Mouse (Mus musculus) bone marrow macrophage, adult 2 months (primary cell): ENCODE data around the gene Aagab. TPM values are rescaled to one million over a fixed set of nuclear protein-coding genes. Genes with fewer than 3 reads are reported as not detected.

ENCODE experiments used
- H3K27ac ChIP-seq: 2 replicates; pipeline ENCODE4 v1.5.1; 2012; ENCODE audit warnings: low read depth, low read length; ENCODE audit not compliant: insufficient read depth
- H3K4me1 ChIP-seq: 2 replicates; pipeline ENCODE4 v1.6.1; 2012; ENCODE audit warnings: low read length; ENCODE audit not compliant: control insufficient read depth, insufficient read depth
- H3K4me3 ChIP-seq: 2 replicates; pipeline ENCODE4 v1.5.1; 2012; ENCODE audit warnings: mild to moderate bottlenecking, low read length, moderate library complexity; ENCODE audit not compliant: insufficient read depth
- CTCF ChIP-seq: IDR thresholded peaks from 2 replicates; pipeline ENCODE4 v1.5.1; 2012; ENCODE audit warnings: low read depth, mild to moderate bottlenecking, low read length, moderate library complexity
- POLR2A ChIP-seq: IDR thresholded peaks from 2 replicates; pipeline ENCODE4 v1.6.1; 2012; ENCODE audit warnings: mild to moderate bottlenecking, low read depth, low read length, borderline replicate concordance
- polyA plus RNA-seq: library from polyadenylated mRNA; stranded (reverse); fragments of >200 nt; gene quantifications from 2 replicates; pipeline ENCODE4 v1.2.4, GENCODE M21; 2012; ENCODE audit not compliant: missing spikeins, insufficient read depth, insufficient read length

Gene Aagab
- polyA plus RNA-seq, 1 experiment, result 46.2 TPM

GRCm38 (mm10) chr9:63572874-63573273 lies 29.6 kb upstream of the Aagab start:
- Histone ChIP-seq H3K4me1 (peaks cover 3% of the 10 kb centered on the region), H3K27ac (no peak overlapping the region), H3K4me3 (no peak overlapping the region)
- no peak for TF ChIP-seq POLR2A
- no peak for TF ChIP-seq CTCF

- Histone ChIP-seq H3K27ac (no peak overlapping the region), H3K4me1 (no peaks in the 10 kb centered on the region), H3K4me3 (no peak overlapping the region)
- TF ChIP-seq POLR2A (no peak), CTCF (no peak)
Measured at GRCm38 (mm10) chr9:63577469-63577868, 25.0 kb upstream of the Aagab start.

DNA sequence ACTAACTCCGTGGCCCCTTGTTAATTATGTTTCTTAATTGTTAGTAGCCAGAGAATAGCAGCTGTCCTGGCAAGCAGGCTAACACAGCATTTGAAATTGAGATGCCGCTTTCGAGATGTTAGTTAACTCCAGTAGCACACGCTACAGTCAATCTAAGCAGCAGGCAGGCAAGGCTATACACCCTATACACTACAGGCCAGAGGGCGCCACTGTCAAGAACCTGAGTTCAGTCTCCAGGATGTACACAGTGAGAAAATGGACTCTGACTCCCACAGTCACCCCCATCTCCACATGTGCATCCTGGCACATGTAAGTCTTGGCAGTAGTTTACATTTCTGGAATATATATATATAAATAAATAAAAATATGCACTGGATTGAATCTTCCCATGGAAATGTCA lies 22.8 kb upstream of the Aagab start:
- Histone ChIP-seq H3K27ac (no peak overlapping the region), H3K4me1 (peaks cover 3% of the 10 kb centered on the region; the same call in 1 of the 2 replicates), H3K4me3 (no peak overlapping the region)
- TF ChIP-seq POLR2A (no peak), CTCF (no peak)

DNA sequence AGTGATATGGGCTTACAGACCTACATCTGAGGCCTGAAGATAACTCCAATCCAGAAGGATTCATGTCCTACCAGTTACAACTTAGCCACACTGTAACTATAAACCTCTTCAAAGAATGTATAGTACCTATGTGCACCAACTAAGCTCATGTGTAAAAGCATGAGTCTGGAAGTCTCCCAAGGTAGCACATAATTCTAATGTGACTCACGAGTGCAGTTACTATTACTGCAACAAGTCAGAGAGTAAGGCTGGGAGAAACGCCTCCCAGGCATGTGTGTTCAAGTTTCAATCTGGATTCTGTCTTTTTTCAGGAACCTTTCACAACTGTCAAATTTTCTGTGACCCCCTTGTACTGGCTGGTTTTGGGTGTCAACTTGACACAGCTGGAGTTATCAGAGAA lies 22.4 kb upstream of the Aagab start:
- H3K27ac ChIP-seq, result no peak overlapping the region
- no peak overlapping the region for H3K4me3 ChIP-seq
- TF ChIP-seq CTCF (no peak), POLR2A (no peak)

DNA sequence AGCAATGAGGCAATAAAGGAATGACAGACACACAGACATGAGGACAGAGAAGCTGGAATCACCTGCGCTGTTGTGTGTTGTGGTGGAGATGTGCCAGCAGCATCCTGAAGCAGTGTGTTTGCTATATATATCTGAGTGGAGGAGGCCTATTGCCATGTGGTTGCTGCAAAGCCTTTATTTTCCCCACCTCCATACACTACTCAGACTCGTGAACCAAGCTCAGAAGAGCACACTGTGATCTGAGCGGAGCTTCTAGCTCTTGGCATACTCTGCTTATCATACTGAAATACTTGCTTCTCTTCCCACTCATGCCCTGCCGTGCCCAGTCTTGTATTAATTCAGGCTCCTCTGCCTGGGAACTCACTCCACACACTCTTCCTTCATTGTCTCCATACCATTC lies 20.7 kb upstream of the Aagab start:
- Histone ChIP-seq H3K4me3 (no peak overlapping the region), H3K4me1 (peaks cover 6% of the 10 kb centered on the region; the same call in 1 of the 2 replicates), H3K27ac (no peak overlapping the region)
- TF ChIP-seq POLR2A (no peak), CTCF (no peak)

More for the DNA sequence above, 22.4 kb upstream of the Aagab start:
- H3K4me1 ChIP-seq, result peaks cover 3% of the 10 kb centered on the region; the same call in 1 of the 2 replicates

GRCm38 (mm10) chr9:63585251-63585650 lies 17.2 kb upstream of the Aagab start:
- Histone ChIP-seq H3K4me1 (peaks cover 16% of the 10 kb centered on the region), H3K4me3 (no peak overlapping the region)
- TF ChIP-seq POLR2A (no peak), CTCF (no peak)

DNA sequence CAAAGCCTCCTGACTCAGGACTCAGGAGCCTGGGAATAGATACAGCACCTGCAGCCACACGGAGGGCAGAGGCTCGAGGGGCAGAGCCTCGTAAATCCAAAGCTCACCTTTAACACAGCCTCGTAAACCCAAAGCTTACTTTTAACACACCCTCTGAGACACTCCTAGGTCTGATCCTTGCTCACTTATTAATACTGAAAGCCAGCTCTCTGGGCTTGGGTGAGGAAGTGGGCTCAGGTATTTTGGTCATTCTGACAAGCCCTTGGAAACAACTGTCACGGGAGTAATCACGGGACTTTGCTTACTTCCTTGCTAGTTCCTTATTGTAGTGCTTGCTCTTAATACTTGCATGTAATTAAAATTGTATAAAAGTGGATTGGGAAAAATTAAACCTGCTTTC lies 13.3 kb upstream of the Aagab start:
- Histone ChIP-seq H3K4me3 (no peak overlapping the region), H3K27ac (peak overlapping the region; percentile 41), H3K4me1 (peaks cover 13% of the 10 kb centered on the region)
- TF ChIP-seq CTCF (no peak), POLR2A (no peak)

More at GRCm38 (mm10) chr9:63585251-63585650, 17.2 kb upstream of the Aagab start:
- H3K27ac ChIP-seq, result no peak overlapping the region

- no peak overlapping the region for H3K4me3 ChIP-seq
- no peak overlapping the region for H3K27ac ChIP-seq
- peaks cover 9% of the 10 kb centered on the region for H3K4me1 ChIP-seq
- TF ChIP-seq CTCF (no peak), POLR2A (no peak)
Measured at GRCm38 (mm10) chr9:63590592-63590991, 11.9 kb upstream of the Aagab start.

DNA sequence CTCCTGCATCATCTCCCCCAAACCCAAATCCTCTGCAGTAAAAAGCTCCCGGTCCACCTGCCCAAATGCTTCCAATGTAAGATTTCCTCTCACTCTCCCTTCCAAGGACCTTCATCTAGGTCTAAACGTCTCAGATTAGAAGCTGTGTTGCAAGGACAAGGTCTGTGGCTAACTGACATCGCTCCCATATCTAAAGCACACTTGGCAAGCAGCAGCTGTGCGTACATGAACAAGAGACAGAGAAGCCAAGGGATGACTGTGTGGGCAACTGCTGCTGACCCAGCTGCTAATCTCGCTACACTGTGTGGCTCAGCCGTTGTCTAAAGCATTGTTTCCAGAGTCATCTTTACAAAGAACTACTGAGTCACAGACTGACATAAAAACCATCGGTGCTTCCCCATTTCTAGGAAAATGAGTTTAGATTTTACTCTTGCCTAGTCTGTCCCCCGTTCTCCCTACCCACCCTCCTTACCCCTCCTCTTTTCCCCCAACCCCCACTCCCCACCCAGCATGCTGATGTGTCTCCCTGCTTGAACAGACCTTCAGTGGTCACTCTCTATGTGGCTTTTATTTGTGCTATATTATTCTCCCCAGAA lies 10.7 kb upstream of the Aagab start:
- no peak for TF ChIP-seq CTCF
- TF ChIP-seq POLR2A, result no peak
- Histone ChIP-seq H3K4me1 (peaks cover 9% of the 10 kb centered on the region), H3K27ac (no peak overlapping the region), H3K4me3 (no peak overlapping the region)

DNA sequence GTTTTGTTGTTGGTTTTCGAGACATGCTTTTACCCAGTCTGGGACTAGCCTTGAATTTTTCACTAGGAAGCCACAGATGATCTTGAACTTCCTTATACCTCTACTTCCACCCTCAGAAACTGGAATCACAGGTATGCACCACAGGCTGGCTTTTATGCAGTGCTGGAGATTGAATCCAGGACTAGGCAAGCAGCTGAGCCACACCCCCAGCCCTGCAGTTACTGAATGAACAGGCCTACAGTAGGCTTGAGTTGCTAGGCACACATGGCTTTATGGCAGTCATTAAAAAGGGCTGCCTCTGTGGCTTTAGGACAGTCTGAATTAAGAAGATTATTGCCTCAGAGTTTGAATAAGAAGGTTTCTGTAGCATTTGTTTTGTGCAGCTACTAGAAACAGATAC lies 7.4 kb upstream of the Aagab start:
- Histone ChIP-seq H3K27ac (no peak overlapping the region), H3K4me3 (no peak overlapping the region), H3K4me1 (no peaks in the 10 kb centered on the region)
- TF ChIP-seq POLR2A (no peak), CTCF (no peak)
